Mouse (Mus musculus): ENCODE results near the gene Themis.

- no peak for TF ChIP-seq POLR2A (IDR thresholded peaks at IDR 0.05; ENCODE audit: low read depth, low read length)
- no peak for TF ChIP-seq CTCF (IDR thresholded peaks at IDR 0.05; ENCODE audit: extremely low read depth, insufficient read depth, insufficient read length, insufficient replicate concordance)
Measured at GRCm38 (mm10) chr10:28668261-28668660, at the start of gene Themis.

Measured in spleen, adult 2 months (tissue).